Mouse (Mus musculus): ENCODE measurements around the gene Gm44965. TPM values are rescaled to one million over a fixed set of nuclear protein-coding genes. Genes with fewer than 3 reads are reported as not detected.

Gene Gm44965
- polyA plus RNA-seq, 1 experiment from 2014 or later: 0.65 TPM

GRCm38 (mm10) chr6:48646995-48647394 lies 53.3 kb downstream of the Gm44965 start, which contains the start of gene Gimap8:
TSS of gene Gimap8 (plus strand) at chr6:48647234.
- Histone ChIP-seq H3K36me3 (no peaks in the 10 kb centered on the region), H3K9me3 (no peaks in the 10 kb centered on the region), H3K9ac (replicated peaks) (no peak within 1 kb of the TSS), H3K27ac (replicated peaks) (no peak within 1 kb of the TSS), H3K27me3 (0 out of 2 replicates have a peak, but pooled peaks cover 5% of the 10 kb centered on the region), H3K4me1 (peaks cover 2% of the 10 kb centered on the region; the same call in 1 of the 2 replicates), H3K4me2 (replicated peaks) (no peak within 1 kb of the TSS), H3K4me3 (no peak within 1 kb of the TSS)
- 52% methylated on average over 3 of the region's 3 CpGs for WGBS
- ATAC-seq (ENCODE audit: low FRiP score, low read depth): no peak

GRCm38 (mm10) chr6:48647611-48648010 lies 53.9 kb downstream of the Gm44965 start:
- Histone ChIP-seq H3K4me3 (no peak overlapping the region), H3K9ac (replicated peaks) (no peak overlapping the region), H3K36me3 (no peaks in the 10 kb centered on the region), H3K4me1 (peaks cover 2% of the 10 kb centered on the region; the same call in 1 of the 2 replicates), H3K9me3 (no peaks in the 10 kb centered on the region), H3K4me2 (replicated peaks) (no peak overlapping the region), H3K27ac (replicated peaks) (no peak overlapping the region), H3K27me3 (0 out of 2 replicates have a peak, but pooled peaks cover 5% of the 10 kb centered on the region)
- no peak for ATAC-seq (ENCODE audit: low FRiP score, low read depth)
- WGBS: 89% methylated on average over 2 of the region's 2 CpGs

GRCm38 (mm10) chr6:48648779-48649178 lies 55.0 kb downstream of the Gm44965 start:
- Histone ChIP-seq H3K9me3 (no peaks in the 10 kb centered on the region), H3K36me3 (no peaks in the 10 kb centered on the region), H3K4me3 (no peak overlapping the region), H3K9ac (replicated peaks) (no peak overlapping the region), H3K27me3 (0 out of 2 replicates have a peak, but pooled peaks cover 5% of the 10 kb centered on the region), H3K4me1 (peaks cover 2% of the 10 kb centered on the region; the same call in 1 of the 2 replicates), H3K4me2 (replicated peaks) (no peak overlapping the region), H3K27ac (replicated peaks) (no peak overlapping the region)
- WGBS: 86% methylated on average over 4 of the region's 4 CpGs
- ATAC-seq (ENCODE audit: low FRiP score, low read depth): no peak

GRCm38 (mm10) chr6:48650041-48650440 lies 56.3 kb downstream of the Gm44965 start:
- 87% methylated on average over 9 of the region's 9 CpGs for WGBS
- Histone ChIP-seq H3K4me3 (no peak overlapping the region), H3K9me3 (no peaks in the 10 kb centered on the region), H3K4me2 (replicated peaks) (no peak overlapping the region), H3K9ac (replicated peaks) (no peak overlapping the region), H3K4me1 (peaks cover 2% of the 10 kb centered on the region; the same call in 1 of the 2 replicates), H3K27me3 (0 out of 2 replicates have a peak, but pooled peaks cover 4% of the 10 kb centered on the region), H3K27ac (replicated peaks) (no peak overlapping the region), H3K36me3 (no peaks in the 10 kb centered on the region)
- no peak for ATAC-seq (ENCODE audit: low FRiP score, low read depth)

- WGBS: 92% methylated on average over 5 of the region's 5 CpGs
- Histone ChIP-seq H3K27ac (replicated peaks) (no peak overlapping the region), H3K4me2 (replicated peaks) (no peak overlapping the region), H3K4me1 (no peaks in the 10 kb centered on the region), H3K27me3 (no peaks in the 10 kb centered on the region), H3K9me3 (no peaks in the 10 kb centered on the region), H3K9ac (replicated peaks) (no peak overlapping the region), H3K36me3 (no peaks in the 10 kb centered on the region), H3K4me3 (no peak overlapping the region)
- ATAC-seq (ENCODE audit: low FRiP score, low read depth): no peak
Observed at GRCm38 (mm10) chr6:48658721-48659120, 65.0 kb downstream of the Gm44965 start.

- no peaks in the 10 kb centered on the region for H3K27me3 ChIP-seq
- no peaks in the 10 kb centered on the region for H3K9me3 ChIP-seq
- ATAC-seq (ENCODE audit: low FRiP score, low read depth): no peak
- no peak overlapping the region for H3K4me2 ChIP-seq (replicated peaks)
- no peaks in the 10 kb centered on the region for H3K4me1 ChIP-seq
- no peak overlapping the region for H3K27ac ChIP-seq (replicated peaks)
- no peak overlapping the region for H3K9ac ChIP-seq (replicated peaks)
- WGBS: 87% methylated on average over 4 of the region's 4 CpGs
- no peak overlapping the region for H3K4me3 ChIP-seq
- H3K36me3 ChIP-seq: no peaks in the 10 kb centered on the region
Observed at GRCm38 (mm10) chr6:48664750-48665149, 71.0 kb downstream of the Gm44965 start.

GRCm38 (mm10) chr6:48665471-48665870 lies 71.7 kb downstream of the Gm44965 start:
- H3K27me3 ChIP-seq: no peaks in the 10 kb centered on the region
- no peak for ATAC-seq (ENCODE audit: low FRiP score, low read depth)
- H3K9ac ChIP-seq (replicated peaks): no peak overlapping the region
- no peaks in the 10 kb centered on the region for H3K4me1 ChIP-seq
- no peak overlapping the region for H3K4me3 ChIP-seq
- no peak overlapping the region for H3K27ac ChIP-seq (replicated peaks)
- WGBS: 95% methylated on average over 9 of the region's 9 CpGs
- H3K9me3 ChIP-seq: no peaks in the 10 kb centered on the region
- no peak overlapping the region for H3K4me2 ChIP-seq (replicated peaks)
- H3K36me3 ChIP-seq: no peaks in the 10 kb centered on the region

- H3K9ac ChIP-seq (replicated peaks): no peak overlapping the region
- no peaks in the 10 kb centered on the region for H3K9me3 ChIP-seq
- H3K27ac ChIP-seq (replicated peaks): no peak overlapping the region
- no peaks in the 10 kb centered on the region for H3K4me1 ChIP-seq
- no peak for ATAC-seq (ENCODE audit: low FRiP score, low read depth)
- H3K4me2 ChIP-seq (replicated peaks): no peak overlapping the region
- H3K27me3 ChIP-seq: no peaks in the 10 kb centered on the region
- H3K36me3 ChIP-seq: no peaks in the 10 kb centered on the region
- 75% methylated on average over 7 of the region's 7 CpGs for WGBS
- no peak overlapping the region for H3K4me3 ChIP-seq
Observed at GRCm38 (mm10) chr6:48666159-48666586, 72.4 kb downstream of the Gm44965 start.

GRCm38 (mm10) chr6:48668022-48668421 lies 74.3 kb downstream of the Gm44965 start:
- Histone ChIP-seq H3K36me3 (no peaks in the 10 kb centered on the region), H3K9me3 (no peaks in the 10 kb centered on the region), H3K27me3 (no peaks in the 10 kb centered on the region), H3K4me2 (replicated peaks) (no peak overlapping the region), H3K27ac (replicated peaks) (no peak overlapping the region), H3K4me1 (no peaks in the 10 kb centered on the region), H3K4me3 (no peak overlapping the region), H3K9ac (replicated peaks) (no peak overlapping the region)
- ATAC-seq (ENCODE audit: low FRiP score, low read depth): no peak

Other genes starting within 250 kb of the Gm44965 start
- 26.4 and 27.8 TPM in 2 replicates for gene Krba1, start 198.4 kb upstream of the Gm44965 start, polyA plus RNA-seq (2016; fragmentation: Nextera tagmentation; extraction: Ambion mirVana)
- gene Zfp467, start 148.1 kb upstream of the Gm44965 start, polyA plus RNA-seq (2016; fragmentation: Nextera tagmentation; extraction: Ambion mirVana): 19.9 and 22.9 TPM in 2 replicates
- gene Sspo, start 145.7 kb upstream of the Gm44965 start, polyA plus RNA-seq (2016; fragmentation: Nextera tagmentation; extraction: Ambion mirVana): 0.10 and 0.22 TPM in 2 replicates
- 85.7 and 89.9 TPM in 2 replicates for gene Atp6v0e2, start 56.3 kb upstream of the Gm44965 start, polyA plus RNA-seq (2016; fragmentation: Nextera tagmentation; extraction: Ambion mirVana)
- gene Lrrc61, start 39.1 kb upstream of the Gm44965 start, polyA plus RNA-seq (2016; fragmentation: Nextera tagmentation; extraction: Ambion mirVana): 18.1 and 22.3 TPM in 2 replicates
- 1.7 and 3.1 TPM in 2 replicates for gene Rarres2, start 21.2 kb upstream of the Gm44965 start, polyA plus RNA-seq (2016; fragmentation: Nextera tagmentation; extraction: Ambion mirVana)
- gene Gm45021, start 4.3 kb upstream of the Gm44965 start, polyA plus RNA-seq (2016; fragmentation: Nextera tagmentation; extraction: Ambion mirVana): not detected in 2 replicates
- 50.1 and 54.1 TPM in 2 replicates for gene Repin1, start 58 bp upstream of the Gm44965 start, polyA plus RNA-seq (2016; fragmentation: Nextera tagmentation; extraction: Ambion mirVana)
- 13.3 and 15.7 TPM in 2 replicates for gene Zfp775, start 8.1 kb downstream of the Gm44965 start, polyA plus RNA-seq (2016; fragmentation: Nextera tagmentation; extraction: Ambion mirVana)
- gene AI854703, start 32.8 kb downstream of the Gm44965 start, polyA plus RNA-seq (2016; fragmentation: Nextera tagmentation; extraction: Ambion mirVana): 1.4 and 1.5 TPM in 2 replicates
- 0.45 and 0.77 TPM in 2 replicates for gene Gimap8, start 53.3 kb downstream of the Gm44965 start, polyA plus RNA-seq (2016; fragmentation: Nextera tagmentation; extraction: Ambion mirVana)
- 1.7 and 2.6 TPM in 2 replicates for gene Gimap9, start 82.2 kb downstream of the Gm44965 start, polyA plus RNA-seq (2016; fragmentation: Nextera tagmentation; extraction: Ambion mirVana)
- gene Gimap4, start 90.6 kb downstream of the Gm44965 start, polyA plus RNA-seq (2016; fragmentation: Nextera tagmentation; extraction: Ambion mirVana): 2.3 and 3.0 TPM in 2 replicates
- 5.7 and 6.9 TPM in 2 replicates for gene Gimap6, start 114.3 kb downstream of the Gm44965 start, polyA plus RNA-seq (2016; fragmentation: Nextera tagmentation; extraction: Ambion mirVana)
- gene Gm28053, start 124.7 kb downstream of the Gm44965 start, polyA plus RNA-seq (2016; fragmentation: Nextera tagmentation; extraction: Ambion mirVana): not detected in 2 replicates
- not detected in 2 replicates for gene Gimap7, start 124.7 kb downstream of the Gm44965 start, polyA plus RNA-seq (2016; fragmentation: Nextera tagmentation; extraction: Ambion mirVana)
- 5.0 and 5.5 TPM in 2 replicates for gene Gimap1, start 145.1 kb downstream of the Gm44965 start, polyA plus RNA-seq (2016; fragmentation: Nextera tagmentation; extraction: Ambion mirVana)
- 0.87 and 0.97 TPM in 2 replicates for gene Gimap5, start 152.3 kb downstream of the Gm44965 start, polyA plus RNA-seq (2016; fragmentation: Nextera tagmentation; extraction: Ambion mirVana)
- gene Gimap3, start 176.9 kb downstream of the Gm44965 start, polyA plus RNA-seq (2016; fragmentation: Nextera tagmentation; extraction: Ambion mirVana): not detected in 2 replicates
- gene Tmem176a, start 247.0 kb downstream of the Gm44965 start, polyA plus RNA-seq (2016; fragmentation: Nextera tagmentation; extraction: Ambion mirVana): 18.5 and 18.6 TPM in 2 replicates
- gene Tmem176b, start 247.6 kb downstream of the Gm44965 start, polyA plus RNA-seq (2016; fragmentation: Nextera tagmentation; extraction: Ambion mirVana): 64.5 and 86.7 TPM in 2 replicates

All from midbrain, embryonic 12.5 days (tissue).